Comparison of ENCODE assay signal across 9 mouse cellular contexts in genomic region chr6:54812276-54812675, GRCm38 (mm10). TPM values are rescaled to one million over a fixed set of nuclear protein-coding genes. Genes with fewer than 3 reads are reported as not detected.
DNase-seq lines count a peak whose midpoint lies in the region; ATAC-seq and TF ChIP-seq lines count a peak whose summit lies in the region.
"Had no signal": no experiment of that assay in that cellular context is flagged by ENCODE, and none has a peak within 500 bp of the region (broad histone marks: within the 10 kb centered on the region; RNA-seq: fewer than 3 reads in every experiment).

No protein-coding gene starts in this region.

- ATAC-seq in lung, embryonic 14.5 days (ENCODE audit: insufficient read depth), result peak; percentile 9; the same call in 1 of the 2 replicates

- TF ChIP-seq POLR2A in lung, adult 2 months (IDR thresholded peaks at IDR 0.05; ENCODE audit: borderline replicate concordance, extremely low read depth, low read depth, low read length), result no peak

- H3K9me3 ChIP-seq in lung, embryonic 14.5 days (ENCODE audit: low read depth, low read length), result no peaks in the 10 kb centered on the region
- H3K9me3 ChIP-seq: midbrain, embryonic 12.5 days had no signal

- 47% methylated on average over 6 of the region's 6 CpGs for WGBS in lung, embryonic 14.5 days
- WGBS in lung, adult 2 months, result 30% methylated on average over 6 of the region's 6 CpGs

- H3K4me1 ChIP-seq in lung, embryonic 14.5 days (ENCODE audit: insufficient read depth), result peaks cover 17% of the 10 kb centered on the region; the same call in 1 of the 2 replicates
- peaks cover 9% of the 10 kb centered on the region for H3K4me1 ChIP-seq in lung, adult 2 months (ENCODE audit: control insufficient read depth, insufficient read depth, low read length)

- H3K4me2 ChIP-seq in lung, embryonic 14.5 days, result no peak overlapping the region
- H3K4me2 ChIP-seq: midbrain, embryonic 12.5 days had no signal

- no peak overlapping the region for H3K4me3 ChIP-seq in lung, embryonic 14.5 days (ENCODE audit: low read depth, low read length)
- no peak overlapping the region for H3K4me3 ChIP-seq in lung, adult 2 months (replicated peaks; ENCODE audit: extremely low read depth, low read depth, low read length)
- H3K4me3 ChIP-seq: midbrain, embryonic 12.5 days had no signal

- peak; percentile 70 to 71 for DNase-seq in cerebellum, postnatal 10 days
- no peak for DNase-seq in cerebellum, adult 18-20 months
- DNase-seq in lung, embryonic 14.5 days, result peak; percentile 91
- no peak for DNase-seq in lung, adult 2 months
- peak; percentile 29 to 42 for DNase-seq in heart, postnatal 36 days
- peak; percentile 61 for DNase-seq in lung, postnatal 14 days
- DNase-seq in cerebellum, adult 9-10 months, result no peak
- DNase-seq in right cerebral cortex, postnatal 36 days (ENCODE audit: low spot score in 2 of 2), result no peak

- no peaks in the 10 kb centered on the region for H3K36me3 ChIP-seq in lung, embryonic 14.5 days (ENCODE audit: insufficient read depth)
- H3K36me3 ChIP-seq: midbrain, embryonic 12.5 days had no signal

- no peak overlapping the region for H3K9ac ChIP-seq in lung, embryonic 14.5 days
- H3K9ac ChIP-seq: midbrain, embryonic 12.5 days had no signal

- intact Hi-C loops in heart, postnatal 36 days (cut with DNase I), result loop anchor here (5.0 to 10.0 kb wide), 3 partner anchors 105 to 353 kb away; no protein-coding TSS in a partner anchor

- no peak for TF ChIP-seq CTCF in lung, embryonic 14.5 days (IDR thresholded peaks at IDR 0.05; ENCODE audit: low read depth)
- no peak for TF ChIP-seq CTCF in lung, adult 2 months (IDR thresholded peaks at IDR 0.05; ENCODE audit: insufficient read depth, low read length)

- peak overlapping the region; percentile 46; the same call in 1 of the 2 replicates for H3K27ac ChIP-seq in lung, embryonic 14.5 days (ENCODE audit: low read depth)
- H3K27ac ChIP-seq: midbrain, embryonic 12.5 days had no signal

- H3K27me3 ChIP-seq in lung, embryonic 14.5 days (ENCODE audit: insufficient read depth, low read length), result no peaks in the 10 kb centered on the region

RNA-seq across cellular contexts. Expression of gene Znrf2, which starts 4.4 kb away (rescaled TPM):
- 3.2 and 3.9 TPM in 2 replicates for polyA plus RNA-seq in lung, embryonic 14.5 days (2014; fragmentation: Nextera tagmentation; extraction: Ambion mirVana)
- polyA plus RNA-seq in lung, adult 2 months (2012; rRNA removed), result 6.9 and 8.3 TPM in 2 replicates
- total RNA-seq in heart, postnatal 36 days (2021), result 10 to 100 TPM; 16.1 to 18.1 TPM

Comparison
In these comparisons a context has a peak if more than half of its experiments do, and no peak if none do; other contexts are left out.
1. DNase-seq: peak in cerebellum, postnatal 10 days (2 of 2), lung, embryonic 14.5 days (single experiment), heart, postnatal 36 days (2 of 2) and lung, postnatal 14 days (single experiment); none in cerebellum, adult 18-20 months (0 of 2), lung, adult 2 months (single experiment), cerebellum, adult 9-10 months (single experiment) and right cerebral cortex, postnatal 36 days (0 of 2).